Mouse (Mus musculus) liver, embryonic 14 days (tissue): ENCODE results near the gene Ap3b1. TPM values are rescaled to one million over a fixed set of nuclear protein-coding genes. Genes with fewer than 3 reads are reported as not detected.

Experiments used
- polyA plus RNA-seq: library from polyadenylated mRNA; depleted of rRNA; stranded (reverse); fragments of >200 nt; gene quantifications from 2 replicates; pipeline ENCODE4 v1.2.3, GENCODE M21; 2012; rRNA removed

Ap3b1 gene
- polyA plus RNA-seq = 16.6 and 17.1 TPM in 2 replicates

GRCm38 (mm10) chr13:94358401-94359265 lies at the start of gene Ap3b1:
Ap3b1 (plus strand) TSS chr13:94358960.

Other genes starting within 250 kb of the Ap3b1 start
- 3.8 and 4.6 TPM in 2 replicates for gene Scamp1, start 73.1 kb upstream of the Ap3b1 start, polyA plus RNA-seq